In the genomic region with DNA sequence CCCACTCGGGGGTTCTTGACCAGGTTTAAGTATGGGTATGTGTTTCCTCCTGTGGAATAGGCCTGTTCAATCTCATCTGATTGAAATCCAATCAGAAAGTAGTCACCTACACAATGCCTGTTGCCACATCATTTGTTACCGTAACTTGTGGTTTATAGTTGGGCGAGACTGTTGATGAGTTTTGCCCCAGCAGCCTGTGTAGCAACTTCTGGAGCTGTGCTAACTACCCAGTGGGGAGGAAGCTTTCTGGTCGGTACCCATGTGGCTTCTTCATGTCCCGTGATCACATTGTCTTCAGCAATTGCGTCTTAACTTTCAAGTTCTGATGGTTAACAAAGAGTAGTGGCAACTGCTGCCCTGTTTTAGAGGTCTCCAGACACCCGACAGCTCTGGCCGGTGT, we compare ENCODE assay signal across 17 mouse cellular contexts. TPM values are rescaled to one million over a fixed set of nuclear protein-coding genes. Genes with fewer than 3 reads are reported as not detected.
"Had no signal": no experiment of that assay in that cellular context is flagged by ENCODE, and none has a peak within 500 bp of the region (broad histone marks: within the 10 kb centered on the region; RNA-seq: fewer than 3 reads in every experiment).

No protein-coding gene starts in this region.

- DNase-seq: kidney, adult 9 months; kidney, postnatal 4 days; left cerebral cortex, postnatal 4 days; right cerebral cortex, postnatal 25 days; thymus, adult 2 months; thymus, postnatal 25 days had no signal

- H3K9ac ChIP-seq: limb, embryonic 13.5 days; liver, embryonic 14.5 days; lung, embryonic 15.5 days; midbrain, embryonic 15.5 days; neural tube, embryonic 13.5 days had no signal

- ATAC-seq: intestine, postnatal 0 days; midbrain, embryonic 15.5 days had no signal

- H3K9me3 ChIP-seq: limb, embryonic 13.5 days; lung, embryonic 15.5 days; megakaryocyte, embryonic 14.5 days; midbrain, embryonic 15.5 days; neural tube, embryonic 13.5 days had no signal

- H3K4me1 ChIP-seq: limb, embryonic 13.5 days; lung, embryonic 15.5 days; megakaryocyte, embryonic 14.5 days; midbrain, embryonic 15.5 days; neural tube, embryonic 13.5 days had no signal

- H3K27me3 ChIP-seq: limb, embryonic 13.5 days; lung, embryonic 15.5 days; megakaryocyte, embryonic 14.5 days; midbrain, embryonic 15.5 days; neural tube, embryonic 13.5 days had no signal

- H3K27ac ChIP-seq: kidney, postnatal 0 days; layer of hippocampus, adult 2 months; limb, embryonic 13.5 days; liver, embryonic 14.5 days; lung, embryonic 15.5 days; midbrain, embryonic 15.5 days; neural tube, embryonic 13.5 days; stomach, postnatal 0 days had no signal

- H3K4me3 ChIP-seq: layer of hippocampus, adult 2 months; limb, embryonic 13.5 days; lung, embryonic 15.5 days; megakaryocyte, embryonic 14.5 days; midbrain, embryonic 15.5 days; neural tube, embryonic 13.5 days had no signal

- H3K4me2 ChIP-seq: limb, embryonic 13.5 days; lung, embryonic 15.5 days; midbrain, embryonic 11.5 days; midbrain, embryonic 15.5 days; neural tube, embryonic 13.5 days had no signal

RNA-seq across cellular contexts. Expression of a gene that starts 35.2 kb away (rescaled TPM):
- polyA plus RNA-seq: liver, embryonic 14.5 days had no signal
